Mouse (Mus musculus) sigmoid colon, adult 10 weeks (tissue): ENCODE results near the gene Ireb2. TPM values are rescaled to one million over a fixed set of nuclear protein-coding genes. Genes with fewer than 3 reads are reported as not detected.

ENCODE experiments used
- polyA plus RNA-seq: library from polyadenylated mRNA; stranded (reverse); fragments of 350-450 nt; fragmentation: Illumina TruSeq; extraction: RNeasy Lipid Tissue Mini Kit (QIAGEN cat#74804); gene quantifications from one replicate; pipeline ENCODE4 v1.2.3, GENCODE M21; 2014; ENCODE audit warnings: low read depth, low replicate concordance

The Ireb2 gene
- polyA plus RNA-seq = 178 TPM

DNA sequence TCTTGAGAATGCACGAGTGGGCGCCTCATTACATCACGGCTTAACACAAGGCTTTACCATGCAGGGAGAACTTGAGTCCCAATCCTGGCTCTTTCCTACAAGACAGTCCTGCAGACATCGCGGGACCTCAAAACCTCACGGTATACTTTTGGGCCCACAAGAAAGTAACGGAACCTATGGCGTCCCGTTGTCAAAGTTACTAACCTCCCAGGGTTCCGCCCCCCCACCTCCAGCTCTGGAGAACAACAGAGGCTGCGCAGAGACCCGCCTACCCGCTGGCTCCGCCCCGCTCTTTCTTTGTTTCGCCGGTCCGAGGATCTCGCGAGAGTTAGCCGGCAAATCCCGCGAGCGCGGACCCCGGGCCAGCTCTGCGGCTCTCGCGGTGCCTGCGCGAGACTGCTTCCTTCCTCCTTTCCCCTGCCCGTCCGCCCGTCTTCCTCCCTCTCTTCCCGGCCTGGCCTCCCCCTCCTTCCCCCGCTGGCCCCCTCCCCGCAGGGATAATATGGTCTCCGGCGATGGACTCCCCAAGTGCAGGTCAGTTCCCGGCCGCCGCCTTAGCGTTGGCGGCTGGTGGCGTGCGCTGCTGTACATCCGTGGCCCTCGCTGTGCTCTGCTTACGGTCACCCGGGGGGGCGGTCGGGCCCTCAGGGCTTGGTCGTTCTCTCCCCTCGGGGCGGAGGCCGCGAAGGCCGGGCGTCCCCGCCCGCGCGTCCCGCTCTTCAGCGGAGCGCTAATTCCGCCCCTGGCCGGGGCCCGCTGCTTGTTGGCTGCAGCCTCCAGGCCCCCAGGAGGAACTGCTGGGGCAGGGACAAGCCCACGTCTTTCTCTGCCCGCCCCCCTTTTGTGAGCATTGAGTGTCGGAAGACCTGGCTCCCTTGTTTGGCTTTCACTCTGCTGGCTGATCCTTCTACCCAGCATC lies at the start of gene Ireb2:
TSS of gene Ireb2 (plus strand) at position 427 of the 919 bp plus-strand sequence.

DNA sequence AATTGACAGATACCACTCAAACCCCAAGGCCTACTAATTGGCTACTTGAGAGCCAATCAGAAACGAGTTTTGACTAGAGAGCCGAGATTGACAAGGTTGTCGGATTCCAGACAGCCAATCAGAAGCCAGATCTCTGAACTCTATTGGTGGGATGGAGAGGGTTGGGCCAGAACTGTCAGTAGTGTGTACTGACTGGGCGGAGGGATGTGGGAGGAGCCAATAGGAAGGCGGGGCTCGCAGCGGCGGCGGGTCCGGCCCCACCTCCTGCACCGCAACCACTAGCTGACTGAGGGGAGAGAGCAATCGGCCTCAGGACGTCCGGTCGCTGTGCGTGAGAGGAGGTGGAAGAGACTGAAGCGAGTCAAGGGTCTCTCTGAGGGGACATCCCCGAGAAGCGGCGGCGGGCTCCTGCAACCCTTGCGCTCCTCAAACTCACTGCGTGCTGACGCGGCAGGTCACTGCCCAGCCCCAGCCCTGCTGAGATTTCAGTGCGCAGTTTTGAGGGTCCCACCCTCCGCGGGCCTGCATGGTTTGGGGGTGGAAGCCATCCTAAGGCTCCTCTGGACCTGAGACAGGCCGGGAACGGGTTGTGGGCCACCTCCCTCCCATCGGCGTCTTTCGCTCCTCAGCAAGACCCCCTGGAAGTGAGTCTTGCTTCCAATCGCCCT lies 53.6 kb downstream of the Ireb2 start, which contains the start of gene Hykk:
TSS of gene Hykk (plus strand) at position 274 of the 668 bp plus-strand sequence.

GRCm38 (mm10) chr9:54950575-54951321 lies 87.2 kb downstream of the Ireb2 start, which contains the start of the genes Psma4 and AY074887:
Psma4 (plus strand) TSS chr9:54950790.
AY074887 (minus strand) TSS chr9:54950998.

Other genes with a start within 250 kb of the Ireb2 start
- gene Acsbg1, start 201.9 kb upstream of the Ireb2 start, polyA plus RNA-seq = not detected
- gene Dnaja4, start 164.9 kb upstream of the Ireb2 start, polyA plus RNA-seq = 15.5 TPM
- 77.6 TPM for gene Wdr61, start 129.3 kb upstream of the Ireb2 start, polyA plus RNA-seq
- not detected for gene Crabp1, start 99.0 kb upstream of the Ireb2 start, polyA plus RNA-seq
- 22.7 TPM for gene Hykk, start 53.5 kb downstream of the Ireb2 start, polyA plus RNA-seq
- gene Psma4, start 87.0 kb downstream of the Ireb2 start, polyA plus RNA-seq = 358 TPM
- not detected for gene AY074887, start 87.2 kb downstream of the Ireb2 start, polyA plus RNA-seq
- gene Chrna5, start 117.1 kb downstream of the Ireb2 start, polyA plus RNA-seq = 0.88 TPM
- gene Chrna3, start 162.8 kb downstream of the Ireb2 start, polyA plus RNA-seq = 3.9 TPM
- 2.0 TPM for gene Chrnb4, start 185.0 kb downstream of the Ireb2 start, polyA plus RNA-seq